Mouse (Mus musculus) heart, embryonic 10.5 days (tissue): Measurements from ENCODE around the gene Cntn4. TPM values are rescaled to one million over a fixed set of nuclear protein-coding genes. Genes with fewer than 3 reads are reported as not detected.

Source experiments
- DNase-seq: peaks from one replicate; pipeline ENCODE4 v3.0.0-alpha.2; 2017; ENCODE audit warnings: low spot score
- H3K27ac ChIP-seq: fragments of 300-500 bp; sonication (generic); 2 replicates; pipeline ENCODE4 v1.5.1; 2016; ENCODE audit warnings: mild to moderate bottlenecking
- H3K27me3 ChIP-seq: fragments of 300-500 bp; sonication (generic); 2 replicates; pipeline ENCODE4 v1.6.1; 2016; ENCODE audit warnings: mild to moderate bottlenecking; ENCODE audit not compliant: poor library complexity, insufficient read depth, severe bottlenecking
- H3K36me3 ChIP-seq: fragments of 300-500 bp; sonication (generic); 2 replicates; pipeline ENCODE4 v1.6.1; 2016; ENCODE audit warnings: mild to moderate bottlenecking, moderate library complexity
- H3K4me1 ChIP-seq: fragments of 300-500 bp; sonication (generic); 2 replicates; pipeline ENCODE4 v1.6.1; 2016; ENCODE audit warnings: mild to moderate bottlenecking
- H3K4me3 ChIP-seq: fragments of 300-500 bp; sonication (generic); 2 replicates; pipeline ENCODE4 v1.5.1; 2016; ENCODE audit warnings: mild to moderate bottlenecking, moderate library complexity
- H3K9me3 ChIP-seq: fragments of 300-500 bp; sonication (generic); 2 replicates; pipeline ENCODE4 v1.6.1; 2016; ENCODE audit warnings: mild to moderate bottlenecking, moderate library complexity
- WGBS: fragments of 180-500 bp; shearing (Covaris S2); methylation state at CpG from one replicate; pipeline ENCODE4 v1.1.7; 2016; 5-methylcytosine and 5-hydroxymethylcytosine counted together
- polyA plus RNA-seq: library from polyadenylated mRNA; unstranded; fragments of >200 nt; fragmentation: Nextera tagmentation; extraction: Ambion mirVana; gene quantifications from 2 replicates; pipeline ENCODE4 v1.2.1, GENCODE M21; 2016

Cntn4 gene
- polyA plus RNA-seq, 1 experiment from 2014 or later: 0.48 TPM

- H3K4me3 ChIP-seq: no peak overlapping the region
- H3K27ac ChIP-seq: no peak overlapping the region
- H3K4me1 ChIP-seq: no peaks in the 10 kb centered on the region
- H3K36me3 ChIP-seq: no peaks in the 10 kb centered on the region
- no peaks in the 10 kb centered on the region for H3K27me3 ChIP-seq
- 85% methylated on average over 8 of the region's 8 CpGs for whole genome bisulfite sequencing
- DNase-seq: no peak
- no peaks in the 10 kb centered on the region for H3K9me3 ChIP-seq
Observed at GRCm38 (mm10) chr6:106675581-106675980, 998.1 kb downstream of the Cntn4 start.

GRCm38 (mm10) chr6:106701931-106702330, 1024.5 kb downstream of the Cntn4 start:
- Histone ChIP-seq H3K9me3 (no peaks in the 10 kb centered on the region), H3K27ac (no peak overlapping the region), H3K4me1 (no peaks in the 10 kb centered on the region), H3K36me3 (no peaks in the 10 kb centered on the region), H3K4me3 (no peak overlapping the region), H3K27me3 (no peaks in the 10 kb centered on the region)
- WGBS: 77% methylated on average over 3 of the region's 3 CpGs
- no peak for DNase-seq

GRCm38 (mm10) chr6:106705506-106706035, 1028.1 kb downstream of the Cntn4 start:
- 53% methylated on average over 3 of the region's 3 CpGs for WGBS
- Histone ChIP-seq H3K27ac (no peak overlapping the region), H3K4me3 (no peak overlapping the region), H3K4me1 (no peaks in the 10 kb centered on the region), H3K27me3 (no peaks in the 10 kb centered on the region), H3K36me3 (no peaks in the 10 kb centered on the region), H3K9me3 (no peaks in the 10 kb centered on the region)
- no peak for DNase-seq

- no peaks in the 10 kb centered on the region for H3K9me3 ChIP-seq
- no peak overlapping the region for H3K27ac ChIP-seq
- DNase-seq: no peak
- WGBS: 68% methylated on average over 4 of the region's 4 CpGs
- H3K4me3 ChIP-seq: no peak overlapping the region
- no peaks in the 10 kb centered on the region for H3K27me3 ChIP-seq
- no peaks in the 10 kb centered on the region for H3K36me3 ChIP-seq
- H3K4me1 ChIP-seq: no peaks in the 10 kb centered on the region
Observed at GRCm38 (mm10) chr6:106725642-106726041, 1048.2 kb downstream of the Cntn4 start.

- Histone ChIP-seq H3K4me1 (no peaks in the 10 kb centered on the region), H3K4me3 (no peak overlapping the region), H3K36me3 (no peaks in the 10 kb centered on the region), H3K27me3 (no peaks in the 10 kb centered on the region), H3K27ac (no peak overlapping the region), H3K9me3 (no peaks in the 10 kb centered on the region)
- no peak for DNase-seq
- WGBS: 76% methylated on average over 6 of the region's 6 CpGs
Observed at GRCm38 (mm10) chr6:106726078-106726477, 1048.6 kb downstream of the Cntn4 start.

GRCm38 (mm10) chr6:106727703-106728102, 1050.2 kb downstream of the Cntn4 start:
- H3K9me3 ChIP-seq: no peaks in the 10 kb centered on the region
- H3K27ac ChIP-seq: no peak overlapping the region
- H3K4me3 ChIP-seq: no peak overlapping the region
- 72% methylated on average over 1 of the region's 1 CpGs for WGBS
- no peaks in the 10 kb centered on the region for H3K4me1 ChIP-seq
- no peak for DNase-seq
- no peaks in the 10 kb centered on the region for H3K36me3 ChIP-seq
- no peaks in the 10 kb centered on the region for H3K27me3 ChIP-seq

- no peaks in the 10 kb centered on the region for H3K9me3 ChIP-seq
- no peaks in the 10 kb centered on the region for H3K4me1 ChIP-seq
- no peak for DNase-seq
- no peaks in the 10 kb centered on the region for H3K27me3 ChIP-seq
- H3K4me3 ChIP-seq: no peak overlapping the region
- no peak overlapping the region for H3K27ac ChIP-seq
- 75% methylated on average over 4 of the region's 4 CpGs for WGBS
- H3K36me3 ChIP-seq: no peaks in the 10 kb centered on the region
Observed at GRCm38 (mm10) chr6:106729682-106730314, 1052.3 kb downstream of the Cntn4 start.

- Histone ChIP-seq H3K27me3 (no peaks in the 10 kb centered on the region), H3K27ac (no peak overlapping the region), H3K36me3 (no peaks in the 10 kb centered on the region), H3K9me3 (no peaks in the 10 kb centered on the region), H3K4me1 (no peaks in the 10 kb centered on the region), H3K4me3 (no peak overlapping the region)
- 74% methylated on average over 4 of the region's 4 CpGs for WGBS
- no peak for DNase-seq
Observed at GRCm38 (mm10) chr6:106732563-106732962, 1055.1 kb downstream of the Cntn4 start.

GRCm38 (mm10) chr6:106738229-106738628, 1060.8 kb downstream of the Cntn4 start:
- Histone ChIP-seq H3K36me3 (no peaks in the 10 kb centered on the region), H3K27ac (no peak overlapping the region), H3K4me3 (no peak overlapping the region), H3K4me1 (no peaks in the 10 kb centered on the region), H3K27me3 (no peaks in the 10 kb centered on the region), H3K9me3 (no peaks in the 10 kb centered on the region)
- 76% methylated on average over 3 of the region's 3 CpGs for WGBS
- no peak for DNase-seq

GRCm38 (mm10) chr6:106740244-106740825, 1062.9 kb downstream of the Cntn4 start:
- WGBS: 91% methylated on average over 1 of the region's 1 CpGs
- no peak for DNase-seq
- Histone ChIP-seq H3K9me3 (no peaks in the 10 kb centered on the region), H3K36me3 (no peaks in the 10 kb centered on the region), H3K4me1 (no peaks in the 10 kb centered on the region), H3K4me3 (no peak overlapping the region), H3K27me3 (no peaks in the 10 kb centered on the region), H3K27ac (no peak overlapping the region)

- no peaks in the 10 kb centered on the region for H3K9me3 ChIP-seq
- 73% methylated on average over 7 of the region's 7 CpGs for WGBS
- H3K4me1 ChIP-seq: no peaks in the 10 kb centered on the region
- no peak overlapping the region for H3K27ac ChIP-seq
- H3K4me3 ChIP-seq: no peak overlapping the region
- no peaks in the 10 kb centered on the region for H3K27me3 ChIP-seq
- no peak for DNase-seq
- H3K36me3 ChIP-seq: no peaks in the 10 kb centered on the region
Observed at GRCm38 (mm10) chr6:106743556-106744233, 1066.2 kb downstream of the Cntn4 start.

GRCm38 (mm10) chr6:106745673-106746394, 1068.4 kb downstream of the Cntn4 start:
- DNase-seq: no peak
- Histone ChIP-seq H3K4me1 (no peaks in the 10 kb centered on the region), H3K9me3 (no peaks in the 10 kb centered on the region), H3K27ac (no peak overlapping the region), H3K36me3 (no peaks in the 10 kb centered on the region), H3K27me3 (no peaks in the 10 kb centered on the region), H3K4me3 (no peak overlapping the region)
- 76% methylated on average over 7 of the region's 7 CpGs for WGBS

GRCm38 (mm10) chr6:106747251-106747650, 1069.8 kb downstream of the Cntn4 start:
- Histone ChIP-seq H3K9me3 (no peaks in the 10 kb centered on the region), H3K4me3 (no peak overlapping the region), H3K27me3 (no peaks in the 10 kb centered on the region), H3K27ac (no peak overlapping the region), H3K36me3 (no peaks in the 10 kb centered on the region), H3K4me1 (no peaks in the 10 kb centered on the region)
- WGBS: 88% methylated on average over 5 of the region's 5 CpGs
- no peak for DNase-seq
